Mouse (Mus musculus) heart, embryonic 13.5 days (tissue): ENCODE data around the gene Hist1h2af. TPM values are rescaled to one million over a fixed set of nuclear protein-coding genes. Genes with fewer than 3 reads are reported as not detected.
"Not testable (repeated sequence)": the region's sequence is repeated elsewhere in the genome, so short reads cannot be mapped to it uniquely, and the experiment has no call there.

Experiments used
- ATAC-seq: fragments of 200-750 bp; cut with Nextera tagmentation; 2 replicates; pipeline ENCODE4 v1.8.0; 2017; ENCODE audit warnings: moderate TSS enrichment; ENCODE audit not compliant: insufficient number of reproducible peaks, low FRiP score, low TSS enrichment; ENCODE audit errors: extremely low read depth
- H3K27ac ChIP-seq: fragments of 300-500 bp; sonication (generic); replicated peaks from 2 replicates; pipeline ENCODE4 v1.5.1; 2015; ENCODE audit warnings: moderate library complexity, mild to moderate bottlenecking, inconsistent platforms
- H3K27me3 ChIP-seq: fragments of 300-500 bp; sonication (generic); replicated peaks from 2 replicates; pipeline ENCODE4 v1.6.1; 2015; ENCODE audit warnings: mild to moderate bottlenecking, inconsistent platforms
- H3K36me3 ChIP-seq: fragments of 300-500 bp; sonication (generic); 2 replicates; pipeline ENCODE4 v1.6.1; 2015; ENCODE audit warnings: mild to moderate bottlenecking, inconsistent platforms
- H3K4me1 ChIP-seq: fragments of 300-500 bp; sonication (generic); 2 replicates; pipeline ENCODE4 v1.6.1; 2015; ENCODE audit warnings: inconsistent platforms
- H3K4me2 ChIP-seq: fragments of 300-500 bp; sonication (generic); 2 replicates; pipeline ENCODE4 v1.6.1; 2015; ENCODE audit warnings: inconsistent platforms, mild to moderate bottlenecking, moderate library complexity
- H3K4me3 ChIP-seq: fragments of 300-500 bp; sonication (generic); 2 replicates; pipeline ENCODE4 v1.5.1; 2015; ENCODE audit warnings: moderate library complexity, mild to moderate bottlenecking, inconsistent platforms
- H3K9ac ChIP-seq: fragments of 300-500 bp; sonication (generic); 2 replicates; pipeline ENCODE4 v1.6.1; 2015; ENCODE audit warnings: inconsistent platforms, mild to moderate bottlenecking, moderate library complexity
- H3K9me3 ChIP-seq: fragments of 300-500 bp; sonication (generic); 2 replicates; pipeline ENCODE4 v1.6.1; 2016; ENCODE audit warnings: inconsistent platforms
- WGBS: fragments of 180-500 bp; shearing (Covaris S2); methylation state at CpG from one replicate; pipeline ENCODE4 v1.1.7; 2015; ENCODE audit warnings: mixed read lengths; 5-methylcytosine and 5-hydroxymethylcytosine counted together
- polyA plus RNA-seq: library from polyadenylated mRNA; unstranded; fragments of >200 nt; fragmentation: Nextera tagmentation; extraction: Ambion mirVana; gene quantifications from 2 replicates; pipeline ENCODE4 v1.2.1, GENCODE M21; 2015

Gene Hist1h2af
- polyA plus RNA-seq, 1 experiment from 2014 or later: 3.0 TPM

- 3% methylated on average over 10 of the region's 39 CpGs for WGBS
- not testable (repeated sequence) for H3K27me3 ChIP-seq, ATAC-seq, H3K36me3 ChIP-seq, H3K9me3 ChIP-seq
- Histone ChIP-seq H3K4me1 (peaks cover 42% of the 10 kb centered on the region), H3K27ac (peak overlapping the region; percentile 96), H3K4me2 (peak overlapping the region; percentile 80), H3K4me3 (peak overlapping the region; percentile 57), H3K9ac (peak overlapping the region; percentile 79)
Measured at GRCm38 (mm10) chr13:23574546-23575170, 41.0 kb downstream of the Hist1h2af start.

- no peak for ATAC-seq
- no peaks in the 10 kb centered on the region for H3K9me3 ChIP-seq
- H3K36me3 ChIP-seq: no peaks in the 10 kb centered on the region
- H3K9ac ChIP-seq: peak within 1 kb of the TSS; percentile 87
- H3K27ac ChIP-seq: peak within 1 kb of the TSS; percentile 84
- peak within 1 kb of the TSS; percentile 57 for H3K4me3 ChIP-seq
- H3K4me1 ChIP-seq: peaks cover 36% of the 10 kb centered on the region
- H3K27me3 ChIP-seq: no peaks in the 10 kb centered on the region
- 3% methylated on average over 18 of the region's 18 CpGs for WGBS
- peak within 1 kb of the TSS; percentile 80 for H3K4me2 ChIP-seq
Measured at GRCm38 (mm10) chr13:23575271-23575851, 41.7 kb downstream of the Hist1h2af start, which contains the start of gene Hist1h3d. Hist1h3d (plus strand) TSS chr13:23575763.

- Histone ChIP-seq H3K9ac (peak overlapping the region; percentile 87), H3K27ac (peak overlapping the region; percentile 73), H3K4me2 (peak overlapping the region; percentile 80), H3K4me3 (peak overlapping the region; percentile 57), H3K4me1 (peaks cover 39% of the 10 kb centered on the region)
- not testable (repeated sequence) for H3K36me3 ChIP-seq, H3K27me3 ChIP-seq, H3K9me3 ChIP-seq, ATAC-seq
- 1% methylated on average over 11 of the region's 40 CpGs for WGBS
Measured at GRCm38 (mm10) chr13:23575864-23576313, 42.2 kb downstream of the Hist1h2af start.

- Histone ChIP-seq H3K4me2 (peak overlapping the region; percentile 80), H3K9me3 (no peaks in the 10 kb centered on the region), H3K27ac (peak overlapping the region; percentile 73), H3K36me3 (no peaks in the 10 kb centered on the region), H3K9ac (peak overlapping the region; percentile 87), H3K27me3 (no peaks in the 10 kb centered on the region), H3K4me3 (peak overlapping the region; percentile 57), H3K4me1 (peaks cover 41% of the 10 kb centered on the region)
- ATAC-seq: no peak
- WGBS: 22% methylated on average over 7 of the region's 7 CpGs
Measured at GRCm38 (mm10) chr13:23576351-23576881, 42.7 kb downstream of the Hist1h2af start.

- Histone ChIP-seq H3K27me3 (no peaks in the 10 kb centered on the region), H3K4me1 (peaks cover 42% of the 10 kb centered on the region), H3K36me3 (no peaks in the 10 kb centered on the region), H3K4me3 (peak overlapping the region; percentile 57), H3K4me2 (peak overlapping the region; percentile 80), H3K9ac (peak overlapping the region; percentile 87), H3K27ac (peak overlapping the region; percentile 73), H3K9me3 (no peaks in the 10 kb centered on the region)
- ATAC-seq: no peak
- WGBS: 60% methylated on average over 6 of the region's 6 CpGs
Measured at GRCm38 (mm10) chr13:23576906-23577639, 43.4 kb downstream of the Hist1h2af start.

- H3K27ac ChIP-seq: no peak overlapping the region
- WGBS: 98% methylated on average over 1 of the region's 1 CpGs
Measured at GRCm38 (mm10) chr13:23577835-23578234, 44.1 kb downstream of the Hist1h2af start.

GRCm38 (mm10) chr13:23581408-23582218 lies 47.9 kb downstream of the Hist1h2af start, which contains the start of gene Hist1h4d:
Hist1h4d (plus strand) TSS chr13:23581598.
- Histone ChIP-seq H3K9ac (peak within 1 kb of the TSS; percentile 89), H3K4me3 (peak within 1 kb of the TSS; percentile 62), H3K9me3 (no peaks in the 10 kb centered on the region), H3K36me3 (no peaks in the 10 kb centered on the region), H3K4me2 (peak within 1 kb of the TSS; percentile 94), H3K27me3 (no peaks in the 10 kb centered on the region), H3K27ac (peak within 1 kb of the TSS; percentile 86), H3K4me1 (peaks cover 44% of the 10 kb centered on the region)
- WGBS: under 1% methylated on average over 43 of the region's 43 CpGs
- peak; percentile 75; the same call in 1 of the 2 replicates for ATAC-seq

More at GRCm38 (mm10) chr13:23577835-23578234, 44.1 kb downstream of the Hist1h2af start:
- no peak for ATAC-seq
- Histone ChIP-seq H3K9me3 (no peaks in the 10 kb centered on the region), H3K27me3 (no peaks in the 10 kb centered on the region), H3K9ac (no peak overlapping the region), H3K4me2 (no peak overlapping the region), H3K36me3 (no peaks in the 10 kb centered on the region), H3K4me1 (peaks cover 42% of the 10 kb centered on the region), H3K4me3 (no peak overlapping the region)

- Histone ChIP-seq H3K4me1 (peaks cover 42% of the 10 kb centered on the region), H3K9ac (peak overlapping the region; percentile 89), H3K4me2 (peak overlapping the region; percentile 94), H3K9me3 (no peaks in the 10 kb centered on the region), H3K36me3 (no peaks in the 10 kb centered on the region), H3K27me3 (no peaks in the 10 kb centered on the region), H3K27ac (peak overlapping the region; percentile 86), H3K4me3 (peak overlapping the region; percentile 62)
- ATAC-seq: no peak
- 15% methylated on average over 6 of the region's 6 CpGs for WGBS
Measured at GRCm38 (mm10) chr13:23582219-23583056, 48.7 kb downstream of the Hist1h2af start.

GRCm38 (mm10) chr13:23583387-23584068 lies 49.8 kb downstream of the Hist1h2af start:
- Histone ChIP-seq H3K4me3 (no peak overlapping the region), H3K36me3 (no peaks in the 10 kb centered on the region), H3K27me3 (no peaks in the 10 kb centered on the region), H3K9ac (no peak overlapping the region), H3K9me3 (no peaks in the 10 kb centered on the region), H3K27ac (peak overlapping the region; percentile 86), H3K4me1 (peaks cover 42% of the 10 kb centered on the region), H3K4me2 (peak overlapping the region; percentile 94; the same call in 1 of the 2 replicates)
- ATAC-seq: no peak
